Mouse (Mus musculus) kidney, postnatal 0 days (tissue): ENCODE measurements around the gene Babam1. TPM values are rescaled to one million over a fixed set of nuclear protein-coding genes. Genes with fewer than 3 reads are reported as not detected.
A peak's percentile ranks its signal among the peaks of the same experiment; 100 is the strongest.

Experiments used
- ATAC-seq: fragments of 200-750 bp; cut with Nextera tagmentation; replicated peaks from 2 replicates; pipeline ENCODE4 v1.8.0; 2017; ENCODE audit warnings: low read depth, moderate number of reproducible peaks, moderate TSS enrichment, moderate library complexity; ENCODE audit not compliant: low FRiP score
- DNase-seq: peaks from one replicate; pipeline ENCODE4 v3.0.0-alpha.2; 2016; ENCODE audit warnings: low spot score
- H3K27ac ChIP-seq: fragments of 300-500 bp; sonication (generic); 2 replicates; pipeline ENCODE4 v1.5.1; 2014; ENCODE audit warnings: mild to moderate bottlenecking
- H3K27me3 ChIP-seq: fragments of 300-500 bp; sonication (generic); 2 replicates; pipeline ENCODE4 v1.6.1; 2014; ENCODE audit warnings: low read length, mixed read lengths; ENCODE audit not compliant: insufficient read depth
- H3K36me3 ChIP-seq: fragments of 300-500 bp; sonication (generic); 2 replicates; pipeline ENCODE4 v1.6.1; 2014; ENCODE audit warnings: low read length, mixed read lengths; ENCODE audit not compliant: insufficient read depth
- H3K4me1 ChIP-seq: fragments of 300-500 bp; sonication (generic); replicated peaks from 2 replicates; pipeline ENCODE4 v1.6.1; 2014; ENCODE audit warnings: antibody characterized with exemption, low read length, mixed read lengths; ENCODE audit not compliant: insufficient read depth
- H3K4me2 ChIP-seq: fragments of 300-500 bp; sonication (generic); 2 replicates; pipeline ENCODE4 v1.6.1; 2014; ENCODE audit warnings: mild to moderate bottlenecking, low read length, moderate library complexity, mixed read lengths
- H3K4me3 ChIP-seq: fragments of 300-500 bp; sonication (generic); replicated peaks from 2 replicates; pipeline ENCODE4 v1.5.1; 2014; ENCODE audit warnings: low read depth, low read length
- H3K9ac ChIP-seq: fragments of 300-500 bp; sonication (generic); 2 replicates; pipeline ENCODE4 v1.6.1; 2014; ENCODE audit warnings: low read depth, low read length
- H3K9me3 ChIP-seq: fragments of 300-500 bp; sonication (generic); replicated peaks from 2 replicates; pipeline ENCODE4 v1.6.1; 2016; ENCODE audit warnings: low read length, inconsistent platforms, mixed read lengths
- CTCF ChIP-seq: IDR thresholded peaks from 2 replicates; pipeline ENCODE4 v1.5.1; 2016; ENCODE audit warnings: antibody characterized with exemption, low read depth, mild to moderate bottlenecking, moderate library complexity
- WGBS: fragments of 180-500 bp; shearing (Covaris S2); extraction: QIAGEN DNeasy Blood & Tissue Kit; methylation state at CpG from one replicate; pipeline ENCODE4 v1.1.7; 2014; 5-methylcytosine and 5-hydroxymethylcytosine counted together
- polyA plus RNA-seq: library from polyadenylated mRNA; unstranded; fragments of >200 nt; fragmentation: Nextera tagmentation; extraction: Ambion mirVana; gene quantifications from 2 replicates; pipeline ENCODE4 v1.2.1, GENCODE M21; 2015

The Babam1 gene
- polyA plus RNA-seq, 1 experiment from 2014 or later, result 96.4 TPM

- no peak for ATAC-seq
- H3K4me3 ChIP-seq, result no peak overlapping the region
- peaks cover 11% of the 10 kb centered on the region; the same call in 1 of the 2 replicates for H3K36me3 ChIP-seq
- H3K27me3 ChIP-seq, result no peaks in the 10 kb centered on the region
- no peak overlapping the region for H3K27ac ChIP-seq
- no peaks in the 10 kb centered on the region for H3K9me3 ChIP-seq
- H3K9ac ChIP-seq, result no peak overlapping the region
- WGBS, result 68% methylated on average over 6 of the region's 6 CpGs
- no peak overlapping the region for H3K4me2 ChIP-seq
- no peak for TF ChIP-seq CTCF
- DNase-seq, result no peak
- peaks cover 7% of the 10 kb centered on the region for H3K4me1 ChIP-seq
Observed at GRCm38 (mm10) chr8:71403107-71403885, 6.6 kb downstream of the Babam1 start.

- Histone ChIP-seq H3K9me3 (no peaks in the 10 kb centered on the region), H3K36me3 (peaks cover 9% of the 10 kb centered on the region; the same call in 1 of the 2 replicates), H3K9ac (no peak overlapping the region), H3K4me3 (no peak overlapping the region), H3K4me2 (no peak overlapping the region), H3K27ac (no peak overlapping the region), H3K4me1 (peaks cover 7% of the 10 kb centered on the region), H3K27me3 (no peaks in the 10 kb centered on the region)
- DNase-seq (no peak), ATAC-seq (no peak)
- no peak for TF ChIP-seq CTCF
- 89% methylated on average over 8 of the region's 8 CpGs for WGBS
Observed at GRCm38 (mm10) chr8:71404011-71404410, 7.3 kb downstream of the Babam1 start.

GRCm38 (mm10) chr8:71404951-71405351, 8.3 kb downstream of the Babam1 start:
- peaks cover 7% of the 10 kb centered on the region for H3K4me1 ChIP-seq
- H3K4me3 ChIP-seq, result peak overlapping the region; percentile 44; the same call in 1 of the 2 replicates
- no peaks in the 10 kb centered on the region for H3K9me3 ChIP-seq
- DNase-seq (no peak), ATAC-seq (no peak)
- 66% methylated on average over 9 of the region's 9 CpGs for WGBS
- H3K36me3 ChIP-seq, result 0 out of 2 replicates have a peak, but pooled peaks cover 4% of the 10 kb centered on the region
- no peak for TF ChIP-seq CTCF
- no peaks in the 10 kb centered on the region for H3K27me3 ChIP-seq
- no peak overlapping the region for H3K27ac ChIP-seq
- H3K9ac ChIP-seq, result no peak overlapping the region
- H3K4me2 ChIP-seq, result no peak overlapping the region

GRCm38 (mm10) chr8:71405401-71406098, 8.9 kb downstream of the Babam1 start, which contains the start of gene Ankle1:
TSS of gene Ankle1 (plus strand) at chr8:71406010.
- Histone ChIP-seq H3K4me1 (peaks cover 7% of the 10 kb centered on the region), H3K9ac (peak within 1 kb of the TSS; percentile 58), H3K27me3 (no peaks in the 10 kb centered on the region), H3K9me3 (no peaks in the 10 kb centered on the region), H3K36me3 (0 out of 2 replicates have a peak, but pooled peaks cover 4% of the 10 kb centered on the region), H3K4me2 (peak within 1 kb of the TSS; percentile 69), H3K27ac (peak within 1 kb of the TSS; percentile 48; the same call in 1 of the 2 replicates), H3K4me3 (peak within 1 kb of the TSS; percentile 44)
- ATAC-seq (peak; percentile 87), DNase-seq (peak; percentile 96)
- TF ChIP-seq CTCF, result peak; percentile 73
- WGBS, result 15% methylated on average over 33 of the region's 33 CpGs

GRCm38 (mm10) chr8:71406099-71407015, 9.7 kb downstream of the Babam1 start:
- DNase-seq (peak; percentile 82), ATAC-seq (peak; percentile 83)
- Histone ChIP-seq H3K9me3 (no peaks in the 10 kb centered on the region), H3K4me1 (peaks cover 7% of the 10 kb centered on the region), H3K27me3 (no peaks in the 10 kb centered on the region), H3K9ac (peak overlapping the region; percentile 58), H3K4me3 (peak overlapping the region; percentile 44), H3K27ac (no peak overlapping the region), H3K4me2 (peak overlapping the region; percentile 69), H3K36me3 (0 out of 2 replicates have a peak, but pooled peaks cover 4% of the 10 kb centered on the region)
- TF ChIP-seq CTCF, result peak; percentile 85
- 1% methylated on average over 54 of the region's 55 CpGs for WGBS

- no peak overlapping the region for H3K27ac ChIP-seq
- H3K4me3 ChIP-seq, result no peak overlapping the region
- H3K9ac ChIP-seq, result no peak overlapping the region
- peaks cover 7% of the 10 kb centered on the region for H3K4me1 ChIP-seq
- DNase-seq (no peak), ATAC-seq (no peak)
- 94% methylated on average over 14 of the region's 14 CpGs for WGBS
- H3K9me3 ChIP-seq, result no peaks in the 10 kb centered on the region
- H3K27me3 ChIP-seq, result no peaks in the 10 kb centered on the region
- H3K4me2 ChIP-seq, result no peak overlapping the region; the same call in 1 of the 2 replicates
- H3K36me3 ChIP-seq, result 0 out of 2 replicates have a peak, but pooled peaks cover 4% of the 10 kb centered on the region
- no peak for TF ChIP-seq CTCF
Observed at GRCm38 (mm10) chr8:71407441-71407840, 10.8 kb downstream of the Babam1 start.
